Mouse (Mus musculus) CH12.LX (cell line): ENCODE results near the gene Mybl2.

Experiments used
- CTCF ChIP-seq, 2 experiments: IDR thresholded peaks in 1 of 2; conservative IDR thresholded peaks in 1 of 2; 2 replicates each; pipeline ENCODE4 v1.5.1; 2011 to 2012; ENCODE audit warnings: low read depth in 2 of 2, low read length in 2 of 2, improper control_type of control experiment in 1 of 2, inconsistent platforms in 1 of 2, mild to moderate bottlenecking in 1 of 2, moderate library complexity in 1 of 2
- ELF1 ChIP-seq: IDR thresholded peaks from 2 replicates; pipeline ENCODE4 v1.6.1; 2014; ENCODE audit warnings: low read depth, mild to moderate bottlenecking, inconsistent platforms, low read length, improper control_type of control experiment
- MAZ ChIP-seq: IDR thresholded peaks from 2 replicates; pipeline ENCODE4 v1.6.1; 2012; ENCODE audit warnings: low read depth, mild to moderate bottlenecking, inconsistent platforms, low read length, improper control_type of control experiment, moderate library complexity
- NELFE ChIP-seq: IDR thresholded peaks from 2 replicates; pipeline ENCODE4 v1.6.1; 2011; ENCODE audit warnings: low read depth, low read length, improper control_type of control experiment
- NRF1 ChIP-seq: IDR thresholded peaks from 2 replicates; pipeline ENCODE4 v1.6.1; 2014; ENCODE audit warnings: low read depth, mild to moderate bottlenecking, inconsistent platforms, low read length, improper control_type of control experiment, moderate library complexity
- POLR2A ChIP-seq: IDR thresholded peaks from 2 replicates; pipeline ENCODE4 v1.6.1; 2011; ENCODE audit warnings: low read depth, mild to moderate bottlenecking, improper control_type of control experiment, low read length
- RAD21 ChIP-seq: IDR thresholded peaks from 2 replicates; pipeline ENCODE4 v1.6.1; 2011; ENCODE audit warnings: low read depth, mild to moderate bottlenecking, low read length, improper control_type of control experiment, moderate library complexity
- RCOR1 ChIP-seq: conservative IDR thresholded peaks from 2 replicates; pipeline ENCODE4 v1.6.1; 2012; ENCODE audit warnings: low read depth, mild to moderate bottlenecking, inconsistent platforms, low read length, improper control_type of control experiment
- TCF12 ChIP-seq: IDR thresholded peaks from 2 replicates; pipeline ENCODE4 v1.6.1; 2014; ENCODE audit warnings: low read depth, mild to moderate bottlenecking, inconsistent platforms, low read length, improper control_type of control experiment
- USF1 ChIP-seq: IDR thresholded peaks from 2 replicates; pipeline ENCODE4 v1.6.1; 2014; ENCODE audit warnings: low read depth, mild to moderate bottlenecking, inconsistent platforms, low read length, improper control_type of control experiment
- ZC3H11A ChIP-seq: IDR thresholded peaks from 2 replicates; pipeline ENCODE4 v1.6.1; 2012; ENCODE audit warnings: low read depth, mild to moderate bottlenecking, inconsistent platforms, low read length, improper control_type of control experiment
- ZKSCAN1 ChIP-seq: IDR thresholded peaks from 2 replicates; pipeline ENCODE4 v1.6.1; 2012; ENCODE audit warnings: low read depth, inconsistent platforms, low read length, improper control_type of control experiment, borderline replicate concordance
- ZNF384 ChIP-seq: IDR thresholded peaks from 2 replicates; pipeline ENCODE4 v1.6.1; 2012; ENCODE audit warnings: low read depth, low read length, improper control_type of control experiment, inconsistent platforms

GRCm38 (mm10) chr2:163084519-163084918 is 30.0 kb downstream of the Mybl2 start:
- TF ChIP-seq RAD21: no peak
- no peak for TF ChIP-seq RCOR1
- TF ChIP-seq POLR2A: no peak
- no peak for TF ChIP-seq NRF1
- TF ChIP-seq CTCF (conservative IDR thresholded peaks at IDR 0.05 in 1 of 2, IDR thresholded peaks at IDR 0.05 in 1 of 2; ENCODE audit: low read depth in 2 of 2, low read length in 2 of 2): no peak
- TF ChIP-seq NELFE: no peak
- TF ChIP-seq TCF12: no peak
- TF ChIP-seq MAZ: no peak
- TF ChIP-seq USF1: no peak
- no peak for TF ChIP-seq ZNF384
- no peak for TF ChIP-seq ZC3H11A
- no peak for TF ChIP-seq ELF1
- no peak for TF ChIP-seq ZKSCAN1
